Mouse (Mus musculus): ENCODE measurements at regions not wholly inside any gene's neighbourhood (a gene's known extent, or its start where the extent isn't known, plus 50 kb on each side); places are given as distances from the start of the nearest gene placed in this dataset.

- DNase-seq (ENCODE audit: low read depth, low spot score), result peak; percentile 75
These were observed 105.6 kb upstream of the Atxn7l3b start for GRCm38 (mm10) chr10:113034356-113034755.

GRCm38 (mm10) chr10:113032870-113033269 lies 104.1 kb upstream of the Atxn7l3b start:
- no peak for DNase-seq (ENCODE audit: low read depth, low spot score)

- peak; percentile 59 for DNase-seq (ENCODE audit: low read depth, low spot score)
These were observed 98.5 kb upstream of the Atxn7l3b start for GRCm38 (mm10) chr10:113027300-113027699.

GRCm38 (mm10) chr10:113024633-113025032 lies 95.8 kb upstream of the Atxn7l3b start:
- no peak for DNase-seq (ENCODE audit: low read depth, low spot score)

GRCm38 (mm10) chr10:113009124-113009523 lies 80.3 kb upstream of the Atxn7l3b start:
- DNase-seq (ENCODE audit: low read depth, low spot score), result no peak

GRCm38 (mm10) chr10:112990720-112991119 lies 61.9 kb upstream of the Atxn7l3b start:
- no peak for DNase-seq (ENCODE audit: low read depth, low spot score)

- DNase-seq (ENCODE audit: low read depth, low spot score), result no peak
These were observed 53.9 kb upstream of the Atxn7l3b start for GRCm38 (mm10) chr10:112982697-112983096.

Data from brain, adult 2 months (tissue).